Mouse (Mus musculus) thymus, adult 2 months (tissue): ENCODE results near the gene Cdc25b.

Experiments used
- CTCF ChIP-seq: fragments of 200-500 bp; IDR thresholded peaks from 2 replicates; pipeline ENCODE4 v1.5.1; 2012; ENCODE audit warnings: mild to moderate bottlenecking, control low read depth, low read length, moderate library complexity, borderline replicate concordance; ENCODE audit not compliant: control insufficient read depth, poor library complexity, insufficient read depth; ENCODE audit errors: extremely low read depth
- POLR2A ChIP-seq: fragments of 200-500 bp; IDR thresholded peaks from 2 replicates; pipeline ENCODE4 v1.6.1; 2012; ENCODE audit warnings: mild to moderate bottlenecking, low read length, control low read depth, moderate library complexity; ENCODE audit not compliant: control insufficient read depth, poor library complexity, insufficient read depth; ENCODE audit errors: extremely low read depth

DNA sequence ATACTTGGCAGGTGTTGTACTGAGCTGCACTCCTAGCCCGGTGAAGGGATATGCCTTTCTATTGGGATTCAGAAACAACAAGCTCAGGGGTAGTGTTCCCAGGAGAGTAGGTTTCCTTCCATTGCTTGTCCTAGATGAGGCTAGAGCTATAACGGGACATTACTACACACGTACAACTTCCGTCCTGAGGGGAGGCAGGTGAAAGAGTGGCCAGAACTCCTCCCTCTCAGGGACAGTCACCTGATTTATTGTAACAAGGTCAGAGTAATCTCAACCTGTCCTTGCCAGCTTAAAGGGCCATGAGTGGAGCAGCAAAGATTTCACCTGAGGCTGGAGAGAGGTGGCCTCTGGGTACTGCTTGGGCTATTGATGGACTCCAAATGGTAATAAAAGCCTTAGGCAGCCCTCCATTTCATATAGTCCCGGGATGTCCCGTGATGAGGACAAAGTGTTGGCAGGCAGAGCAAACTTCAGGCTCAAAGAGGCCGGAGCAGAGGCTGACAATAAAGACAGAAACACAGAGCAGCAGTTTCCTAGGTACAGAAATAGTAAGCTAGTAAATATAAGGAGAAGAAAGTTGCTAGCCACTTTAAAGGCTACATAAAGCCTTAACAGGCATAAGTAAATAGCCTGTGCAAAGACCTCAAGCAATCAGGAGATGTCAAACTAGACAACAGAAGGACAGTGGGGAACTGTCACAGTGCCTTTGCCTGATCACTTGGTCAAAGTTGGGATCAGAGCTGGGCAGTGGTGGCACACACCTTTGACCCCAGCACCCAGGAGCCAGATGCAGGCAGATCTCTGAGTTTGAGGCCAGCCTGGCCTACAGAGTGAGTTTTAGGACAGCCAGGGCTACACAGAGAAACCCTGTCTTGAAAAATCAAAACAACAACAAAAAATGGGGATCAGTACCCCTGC is 29.5 kb downstream of the Cdc25b start:
- TF ChIP-seq CTCF (no peak), POLR2A (no peak)
